Mouse (Mus musculus): Measurements from ENCODE around the gene Tmem186. TPM values are rescaled to one million over a fixed set of nuclear protein-coding genes. Genes with fewer than 3 reads are reported as not detected.
A peak's percentile ranks its signal among the peaks of the same experiment; 100 is the strongest.

Gene Tmem186
- polyA plus RNA-seq, 1 experiment from 2014 or later = 11.2 TPM

DNA sequence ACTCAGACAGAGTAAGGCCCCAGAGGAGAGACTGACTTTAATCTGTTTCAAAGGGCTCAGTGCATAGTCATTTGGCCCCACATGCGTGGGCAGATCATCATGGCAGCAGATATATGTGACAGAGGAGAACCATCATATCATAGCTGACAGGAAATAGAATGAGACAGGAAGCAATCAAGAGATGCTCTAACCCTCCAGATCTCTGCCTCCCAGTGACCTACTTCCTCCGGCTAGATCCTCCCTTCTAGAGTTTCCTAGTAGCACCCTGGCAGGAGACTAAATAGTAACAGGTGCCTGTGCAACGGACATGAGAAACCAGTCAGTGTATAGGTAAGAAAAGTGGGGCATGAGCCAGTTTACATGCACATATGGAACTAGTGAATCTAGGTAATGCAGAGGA lies 27.1 kb downstream of the Tmem186 start:
- DNase-seq (no peak), ATAC-seq (ENCODE audit: low read depth) (no peak)
- no peak overlapping the region for H3K4me2 ChIP-seq
- 48% methylated on average over 3 of the region's 3 CpGs for WGBS (ENCODE audit: insufficient replicate concordance)
- H3K27me3 ChIP-seq = no peaks in the 10 kb centered on the region
- H3K9me3 ChIP-seq (replicated peaks) = no peaks in the 10 kb centered on the region
- no peak overlapping the region for H3K27ac ChIP-seq
- peaks cover 41% of the 10 kb centered on the region for H3K4me1 ChIP-seq (replicated peaks)
- no peak overlapping the region for H3K4me3 ChIP-seq (replicated peaks)
- peaks cover 5% of the 10 kb centered on the region; the same call in 1 of the 2 replicates for H3K36me3 ChIP-seq
- no peak overlapping the region for H3K9ac ChIP-seq

DNA sequence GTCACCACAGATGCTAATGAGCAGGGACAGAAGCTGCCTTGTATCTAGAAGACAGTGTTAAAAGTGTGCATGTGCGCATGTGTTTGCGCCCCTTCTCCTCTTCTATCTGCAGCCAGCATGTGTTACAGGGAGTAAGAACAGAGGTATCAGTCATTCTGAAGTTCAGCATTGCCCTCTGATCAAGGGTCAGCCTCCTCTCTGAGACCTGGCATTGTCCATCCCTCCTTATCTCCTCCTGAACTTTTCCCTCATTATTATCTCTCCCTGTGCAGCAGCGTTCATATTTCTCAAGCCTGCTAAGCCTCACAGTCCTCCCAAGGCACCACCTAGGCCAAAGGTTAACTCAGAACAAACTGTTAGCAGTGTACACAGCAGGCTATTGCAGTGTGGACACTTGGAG lies 33.7 kb downstream of the Tmem186 start:
- WGBS (ENCODE audit: insufficient replicate concordance) = 43% methylated on average over 3 of the region's 3 CpGs
- ATAC-seq (ENCODE audit: low read depth) (peak; percentile 86), DNase-seq (peak; percentile 20)
- Histone ChIP-seq H3K9ac (no peak overlapping the region), H3K4me2 (no peak overlapping the region), H3K36me3 (peaks cover 2% of the 10 kb centered on the region; the same call in 1 of the 2 replicates), H3K27me3 (no peaks in the 10 kb centered on the region), H3K27ac (peak overlapping the region; percentile 59), H3K4me3 (replicated peaks) (no peak overlapping the region), H3K4me1 (replicated peaks) (peaks cover 19% of the 10 kb centered on the region), H3K9me3 (replicated peaks) (no peaks in the 10 kb centered on the region)

DNA sequence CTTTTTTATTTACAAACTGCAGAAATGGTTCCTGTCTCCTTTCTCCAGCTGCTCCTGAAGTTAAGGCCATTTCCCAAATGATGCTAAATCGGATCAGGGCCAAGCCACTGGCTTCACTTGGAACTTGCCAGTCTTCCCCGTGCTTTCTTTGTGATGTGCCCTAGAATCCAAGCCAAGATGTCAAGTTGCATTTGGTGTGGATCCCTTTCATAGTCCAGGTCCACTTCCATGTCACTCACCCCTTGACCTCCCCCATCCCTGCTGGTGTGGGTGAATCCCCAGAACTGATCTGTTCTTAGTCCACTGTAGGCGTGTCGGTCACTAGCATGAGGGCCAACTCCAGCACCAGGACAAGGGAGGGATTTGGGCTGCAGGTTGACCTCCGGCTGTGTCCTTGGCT lies 40.0 kb downstream of the Tmem186 start:
- no peak overlapping the region for H3K9ac ChIP-seq
- no peak for DNase-seq
- H3K4me2 ChIP-seq = no peak overlapping the region
- no peak for ATAC-seq (ENCODE audit: low read depth)
- H3K36me3 ChIP-seq = 0 out of 2 replicates have a peak, but pooled peaks cover 5% of the 10 kb centered on the region
- WGBS (ENCODE audit: insufficient replicate concordance) = 76% methylated on average over 5 of the region's 5 CpGs
- H3K4me1 ChIP-seq (replicated peaks) = peaks cover 4% of the 10 kb centered on the region
- no peak overlapping the region for H3K27ac ChIP-seq
- no peaks in the 10 kb centered on the region for H3K9me3 ChIP-seq (replicated peaks)
- no peak overlapping the region for H3K4me3 ChIP-seq (replicated peaks)
- H3K27me3 ChIP-seq = no peaks in the 10 kb centered on the region

DNA sequence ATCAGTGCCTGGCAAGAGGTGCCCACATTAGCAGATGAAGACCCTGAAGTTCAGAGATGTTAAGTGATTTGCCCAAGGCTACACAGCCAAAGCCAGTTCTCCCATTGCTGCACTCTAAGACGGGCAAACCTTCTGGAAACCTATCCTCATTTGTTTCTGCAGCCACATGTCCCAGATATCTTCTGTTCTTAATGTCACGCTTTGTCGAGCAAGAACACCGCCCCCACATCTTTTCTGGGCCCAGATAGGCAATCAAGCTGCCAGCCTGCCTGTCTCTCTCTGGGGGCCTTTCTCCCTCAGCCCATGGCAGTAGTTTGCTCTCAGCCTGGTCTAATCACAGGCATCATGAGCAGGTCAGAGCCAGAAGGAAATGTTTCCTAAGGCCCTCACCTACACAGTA lies 41.2 kb downstream of the Tmem186 start:
- H3K4me1 ChIP-seq (replicated peaks) = no peaks in the 10 kb centered on the region
- no peak overlapping the region for H3K4me2 ChIP-seq
- H3K4me3 ChIP-seq (replicated peaks) = no peak overlapping the region
- H3K27me3 ChIP-seq = no peaks in the 10 kb centered on the region
- no peak overlapping the region for H3K27ac ChIP-seq
- H3K9me3 ChIP-seq (replicated peaks) = no peaks in the 10 kb centered on the region
- 0 out of 2 replicates have a peak, but pooled peaks cover 5% of the 10 kb centered on the region for H3K36me3 ChIP-seq
- ATAC-seq (ENCODE audit: low read depth) (no peak), DNase-seq (no peak)
- WGBS (ENCODE audit: insufficient replicate concordance) = 62% methylated on average over 4 of the region's 4 CpGs
- no peak overlapping the region for H3K9ac ChIP-seq

DNA sequence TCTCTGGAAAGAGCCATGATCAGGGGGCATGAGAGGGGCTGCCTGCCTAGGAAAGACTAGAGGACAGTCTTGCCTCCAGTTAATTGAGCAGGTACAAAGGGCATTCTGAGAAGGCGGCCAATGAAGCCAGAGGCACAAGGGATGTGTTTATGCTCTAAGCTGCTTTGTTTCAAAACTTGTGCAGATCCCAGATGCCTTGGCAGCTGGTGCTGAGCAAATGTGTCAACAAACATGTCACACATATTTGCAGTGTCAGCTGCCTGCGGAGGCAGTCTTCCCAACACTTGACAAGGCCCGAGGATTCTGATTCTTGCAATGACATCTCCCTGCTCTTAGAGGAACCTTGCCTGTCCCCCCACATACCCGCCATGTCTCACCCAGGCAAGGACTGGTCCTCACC lies 42.1 kb downstream of the Tmem186 start:
- ATAC-seq (ENCODE audit: low read depth) (no peak), DNase-seq (no peak)
- Histone ChIP-seq H3K9ac (no peak overlapping the region), H3K27me3 (no peaks in the 10 kb centered on the region), H3K36me3 (0 out of 2 replicates have a peak, but pooled peaks cover 5% of the 10 kb centered on the region), H3K27ac (no peak overlapping the region), H3K4me1 (replicated peaks) (no peaks in the 10 kb centered on the region), H3K4me3 (replicated peaks) (no peak overlapping the region), H3K4me2 (no peak overlapping the region), H3K9me3 (replicated peaks) (no peaks in the 10 kb centered on the region)
- 60% methylated on average over 4 of the region's 4 CpGs for WGBS (ENCODE audit: insufficient replicate concordance)

DNA sequence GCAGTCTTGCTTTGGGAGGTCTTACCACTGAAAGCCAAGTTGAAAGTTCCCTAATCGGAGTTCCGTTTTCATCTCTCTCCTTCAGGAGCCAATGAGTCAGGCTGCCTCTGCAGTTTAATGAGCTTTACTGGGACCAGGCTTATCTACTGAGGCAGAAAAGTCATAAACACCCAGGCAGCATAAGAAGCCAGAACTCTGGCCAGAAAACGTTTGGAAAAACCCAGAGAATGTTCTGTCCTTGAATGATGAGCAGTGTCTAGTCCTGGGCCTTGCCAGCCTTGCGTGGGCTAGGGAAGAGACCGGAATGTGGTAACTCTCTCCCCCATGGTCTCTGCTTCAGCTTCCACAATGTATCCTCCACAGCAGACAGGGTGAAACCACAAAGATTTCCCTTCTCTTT lies 52.5 kb downstream of the Tmem186 start:
- WGBS (ENCODE audit: insufficient replicate concordance) = 61% methylated on average over 5 of the region's 5 CpGs
- ATAC-seq (ENCODE audit: low read depth) (no peak), DNase-seq (no peak)

DNA sequence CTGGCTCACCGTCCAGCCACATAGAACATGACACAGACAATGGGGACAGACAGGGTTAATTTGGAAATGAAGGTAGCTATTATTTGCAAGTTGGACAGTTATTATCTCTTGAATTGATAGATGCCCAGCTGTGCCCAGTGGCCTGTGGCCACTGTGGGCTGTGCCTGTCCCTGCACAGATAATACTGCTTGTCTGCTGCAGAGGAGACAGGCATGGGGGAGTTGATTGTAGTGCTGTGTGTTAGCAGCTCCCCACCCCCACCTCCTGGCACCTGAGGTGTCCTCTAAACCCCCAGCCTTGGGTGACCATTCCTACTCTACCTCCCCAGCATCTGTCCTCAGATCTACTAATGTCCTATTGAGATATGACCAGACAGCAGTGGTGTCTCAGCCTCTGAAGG lies 53.3 kb downstream of the Tmem186 start:
- Histone ChIP-seq H3K27me3 (no peaks in the 10 kb centered on the region), H3K27ac (no peak overlapping the region), H3K4me1 (replicated peaks) (0 out of 2 replicates have a peak, but pooled peaks cover 3% of the 10 kb centered on the region), H3K9ac (no peak overlapping the region), H3K4me2 (no peak overlapping the region), H3K4me3 (replicated peaks) (no peak overlapping the region), H3K9me3 (replicated peaks) (no peaks in the 10 kb centered on the region), H3K36me3 (peaks cover 26% of the 10 kb centered on the region)
- no peak for DNase-seq
- 71% methylated on average over 1 of the region's 1 CpGs for WGBS (ENCODE audit: insufficient replicate concordance)
- ATAC-seq (ENCODE audit: low read depth) = no peak

More for the DNA sequence above, 52.5 kb downstream of the Tmem186 start:
- peaks cover 32% of the 10 kb centered on the region for H3K36me3 ChIP-seq
- H3K9ac ChIP-seq = no peak overlapping the region
- H3K4me3 ChIP-seq (replicated peaks) = no peak overlapping the region
- no peak overlapping the region for H3K27ac ChIP-seq
- H3K4me1 ChIP-seq (replicated peaks) = 0 out of 2 replicates have a peak, but pooled peaks cover 3% of the 10 kb centered on the region
- no peaks in the 10 kb centered on the region for H3K27me3 ChIP-seq
- no peak overlapping the region for H3K4me2 ChIP-seq
- no peaks in the 10 kb centered on the region for H3K9me3 ChIP-seq (replicated peaks)

Small RNA genes lying within 50 kb of the gene (microRNA-seq; reads per million reads assigned to microRNA genes)
- gene Gm22137 = not detected

Other genes starting within 250 kb of the Tmem186 start
- not detected in 2 replicates for gene Tmem114, start 212.6 kb downstream of the Tmem186 start, polyA plus RNA-seq (2015; fragmentation: Nextera tagmentation; extraction: Ambion mirVana)
- 7.8 and 9.1 TPM in 2 replicates for gene Mettl22, start 166.9 kb downstream of the Tmem186 start, polyA plus RNA-seq (2015; fragmentation: Nextera tagmentation; extraction: Ambion mirVana)
- 17.1 and 22.0 TPM in 2 replicates for gene Abat, start 124.3 kb downstream of the Tmem186 start, polyA plus RNA-seq (2015; fragmentation: Nextera tagmentation; extraction: Ambion mirVana)
- gene Pmm2, start within 50 bp of the Tmem186 start, polyA plus RNA-seq (2015; fragmentation: Nextera tagmentation; extraction: Ambion mirVana) = 37.0 and 38.5 TPM in 2 replicates
- 62.4 and 67.1 TPM in 2 replicates for gene Carhsp1, start 34.4 kb upstream of the Tmem186 start, polyA plus RNA-seq (2015; fragmentation: Nextera tagmentation; extraction: Ambion mirVana)
- gene Gm5767, start 43.1 kb upstream of the Tmem186 start, polyA plus RNA-seq (2015; fragmentation: Nextera tagmentation; extraction: Ambion mirVana) = not detected in 2 replicates
- gene Usp7, start 154.6 kb upstream of the Tmem186 start, polyA plus RNA-seq (2015; fragmentation: Nextera tagmentation; extraction: Ambion mirVana) = 26.5 and 26.8 TPM in 2 replicates
- gene 1810013L24Rik, start 192.4 kb upstream of the Tmem186 start, polyA plus RNA-seq (2015; fragmentation: Nextera tagmentation; extraction: Ambion mirVana) = 14.0 and 14.6 TPM in 2 replicates